Mouse (Mus musculus) testis, adult 2 months (tissue): ENCODE measurements around the gene Tmem121.

Experiments used
- CTCF ChIP-seq: fragments of 200-500 bp; IDR thresholded peaks from 2 replicates; pipeline ENCODE4 v1.5.1; 2012; ENCODE audit warnings: low read depth, mild to moderate bottlenecking, inconsistent platforms, low read length, moderate library complexity; ENCODE audit not compliant: control insufficient read depth, insufficient read depth, insufficient replicate concordance
- POLR2A ChIP-seq: fragments of 200-500 bp; IDR thresholded peaks from 2 replicates; pipeline ENCODE4 v1.6.1; 2012; ENCODE audit warnings: low read depth, mild to moderate bottlenecking, inconsistent platforms, low read length, moderate library complexity; ENCODE audit not compliant: control insufficient read depth

DNA sequence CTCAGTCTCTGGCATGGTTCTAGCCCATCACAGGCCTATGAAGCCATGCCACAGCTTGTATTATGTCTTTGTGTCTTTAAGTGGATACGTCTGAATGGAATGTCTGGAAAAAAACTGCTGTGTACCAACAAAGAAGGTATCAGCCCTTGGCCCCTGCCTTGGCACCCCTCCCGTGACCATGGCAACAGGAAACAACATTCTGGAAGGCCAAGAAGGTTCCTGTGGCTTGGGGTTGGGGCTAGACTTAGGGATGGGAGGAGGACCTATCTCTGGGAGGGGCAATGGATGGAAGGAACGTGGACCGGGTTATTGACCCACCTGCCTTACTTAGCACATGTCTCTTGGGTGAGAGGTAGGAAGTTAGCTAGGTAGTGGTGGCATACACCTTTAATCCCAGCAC is 36.4 kb upstream of the Tmem121 start:
- TF ChIP-seq CTCF (no peak), POLR2A (peak; percentile 37; the same call in 1 of the 2 replicates)
